Mouse (Mus musculus) MEL (cell line): ENCODE data around the gene Tnc.

Experiments used
- CTCF ChIP-seq, 3 experiments: IDR thresholded peaks in 2 of 3; conservative IDR thresholded peaks in 1 of 3; 2 replicates each; pipeline ENCODE4 v1.5.1; 2011 to 2012; ENCODE audit warnings: low read length in 3 of 3, low read depth in 2 of 3, mild to moderate bottlenecking in 2 of 3, improper control_type of control experiment in 1 of 3, inconsistent platforms in 1 of 3, mixed read lengths in 1 of 3, moderate library complexity in 1 of 3; ENCODE audit not compliant: control insufficient read depth in 1 of 3, insufficient read depth in 1 of 3, poor library complexity in 1 of 3, severe bottlenecking in 1 of 3
- E2F4 ChIP-seq: IDR thresholded peaks from 2 replicates; pipeline ENCODE4 v1.6.1; 2011; ENCODE audit warnings: low read depth, low read length, improper control_type of control experiment, borderline replicate concordance
- ELF1 ChIP-seq: IDR thresholded peaks from 2 replicates; pipeline ENCODE4 v1.6.1; 2014; ENCODE audit warnings: low read depth, mild to moderate bottlenecking, inconsistent platforms, low read length, improper control_type of control experiment, moderate library complexity
- EP300 ChIP-seq, 2 experiments: IDR thresholded peaks; 2 replicates each; pipeline ENCODE4 v1.6.1; 2011; ENCODE audit warnings: improper control_type of control experiment in 2 of 2, low read length in 2 of 2, low read depth in 1 of 2, mild to moderate bottlenecking in 1 of 2
- GABPA ChIP-seq: IDR thresholded peaks from 2 replicates; pipeline ENCODE4 v1.6.1; 2012; ENCODE audit warnings: low read depth, mild to moderate bottlenecking, inconsistent platforms, low read length, improper control_type of control experiment, moderate library complexity
- GATA1 ChIP-seq: IDR thresholded peaks from 2 replicates; pipeline ENCODE4 v1.6.1; 2011; ENCODE audit warnings: low read depth, low read length, improper control_type of control experiment
- MAFK ChIP-seq: IDR thresholded peaks from 2 replicates; pipeline ENCODE4 v1.6.1; 2011; ENCODE audit warnings: low read depth, mild to moderate bottlenecking, low read length, improper control_type of control experiment, borderline replicate concordance
- MYB ChIP-seq: IDR thresholded peaks from 2 replicates; pipeline ENCODE4 v1.6.1; 2011; ENCODE audit warnings: mild to moderate bottlenecking, low read depth, low read length, improper control_type of control experiment
- POLR2A ChIP-seq, 2 experiments: IDR thresholded peaks; 2 replicates each; pipeline ENCODE4 v1.6.1; 2011 to 2012; ENCODE audit warnings: low read length in 2 of 2, mild to moderate bottlenecking in 2 of 2, control low read depth in 1 of 2, improper control_type of control experiment in 1 of 2, low read depth in 1 of 2, moderate library complexity in 1 of 2; ENCODE audit not compliant: control insufficient read depth in 1 of 2, insufficient read depth in 1 of 2, poor library complexity in 1 of 2
- SMC3 ChIP-seq: IDR thresholded peaks from 2 replicates; pipeline ENCODE4 v1.6.1; 2011; ENCODE audit warnings: low read depth, low read length, improper control_type of control experiment
- ZMIZ1 ChIP-seq: IDR thresholded peaks from 2 replicates; pipeline ENCODE4 v1.6.1; 2012; ENCODE audit warnings: low read depth, mild to moderate bottlenecking, inconsistent platforms, low read length, improper control_type of control experiment, moderate library complexity

DNA sequence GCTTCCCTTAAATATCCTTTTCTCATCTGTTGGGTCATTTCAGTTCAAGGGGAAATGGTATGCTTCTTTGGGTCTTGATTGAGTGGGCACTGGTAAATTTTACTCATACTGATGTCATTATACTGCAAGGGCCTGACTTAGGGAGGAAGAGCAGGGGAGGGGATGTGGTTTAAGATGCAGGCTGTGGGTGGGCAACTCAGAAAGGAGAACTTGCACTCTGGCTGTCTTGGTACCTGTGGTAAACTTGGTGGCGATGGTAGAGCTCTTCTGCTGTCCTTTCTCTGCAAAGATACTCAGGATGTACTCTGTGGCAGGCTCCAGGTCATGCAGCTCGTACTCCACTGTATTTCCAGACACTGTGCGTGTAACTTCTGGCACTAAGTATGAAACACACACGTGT lies 75.9 kb downstream of the Tnc start:
- TF ChIP-seq ZMIZ1 (no peak), GABPA (no peak), CTCF (IDR thresholded peaks at IDR 0.05 in 2 of 3, conservative IDR thresholded peaks at IDR 0.05 in 1 of 3; ENCODE audit: control insufficient read depth in 1 of 3, insufficient read depth in 1 of 3, low read depth in 2 of 3, low read length in 3 of 3, poor library complexity in 1 of 3, severe bottlenecking in 1 of 3) (no peak), MYB (no peak), POLR2A (IDR thresholded peaks at IDR 0.05; ENCODE audit: control insufficient read depth in 1 of 2, insufficient read depth in 1 of 2, low read depth in 1 of 2, low read length in 2 of 2, poor library complexity in 1 of 2) (no peak), EP300 (IDR thresholded peaks at IDR 0.05; ENCODE audit: low read depth in 1 of 2, low read length in 2 of 2) (no peak), ELF1 (no peak), SMC3 (no peak), MAFK (no peak), GATA1 (no peak), E2F4 (no peak)
